Mouse (Mus musculus): ENCODE measurements at regions not wholly inside any gene's neighbourhood (a gene's known extent, or its start where the extent isn't known, plus 50 kb on each side); places are given as distances from the start of the nearest gene placed in this dataset.
"Not testable (repeated sequence)": the region's sequence is repeated elsewhere in the genome, so short reads cannot be mapped to it uniquely, and the experiment has no call there.

GRCm38 (mm10) chr11:40540229-40540628 lies 154.8 kb downstream of the Mat2b start:
- DNase-seq, result no peak
- intact Hi-C loops (cut with DNase I; ENCODE audit: low total_unique reads), result no loop called here

DNA sequence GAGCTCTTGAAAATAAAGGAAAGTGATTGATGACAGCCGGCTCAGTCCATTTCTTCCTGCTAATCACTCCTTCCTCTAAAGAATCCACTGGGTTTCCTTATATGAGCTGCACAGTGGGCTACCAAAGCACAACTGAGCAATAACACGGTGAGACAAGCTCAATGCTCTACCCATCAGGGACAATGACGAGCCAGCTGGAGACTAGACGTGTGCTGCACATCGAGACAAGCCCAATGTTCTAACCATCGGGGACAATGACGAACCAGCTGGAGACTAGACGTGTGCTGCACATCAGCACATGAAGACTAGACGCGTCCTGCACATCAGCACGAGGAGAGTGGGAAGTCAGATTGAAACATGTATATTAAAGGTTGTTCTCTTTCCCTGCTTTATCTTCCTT lies 155.2 kb downstream of the Mat2b start:
- no peak for DNase-seq
- intact Hi-C loops (cut with DNase I; ENCODE audit: low total_unique reads), result no loop called here

DNA sequence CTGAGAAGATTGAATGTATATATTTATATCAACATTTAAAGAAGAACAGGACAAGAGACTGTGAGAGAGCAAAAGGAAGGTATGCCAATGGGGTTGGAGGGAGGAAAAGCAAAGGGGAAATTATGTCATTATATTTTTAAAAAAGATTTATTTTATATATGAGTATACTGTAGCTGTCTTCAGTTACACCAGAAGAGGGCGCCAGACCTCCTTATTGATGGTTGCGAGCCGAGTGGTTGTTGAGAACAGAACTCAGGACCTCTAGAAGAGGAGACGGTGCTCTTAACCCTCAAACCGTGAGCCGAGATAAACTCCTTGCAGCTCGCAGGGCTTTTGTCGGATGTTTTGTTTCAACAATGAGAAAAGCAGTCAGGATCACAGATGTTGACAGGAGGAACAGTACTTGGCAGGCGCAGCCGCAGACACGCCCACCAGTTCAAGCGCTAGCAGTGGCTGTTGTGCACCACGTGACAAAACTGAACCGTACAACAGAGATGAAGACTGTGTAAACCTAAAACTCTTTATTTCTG lies 158.7 kb downstream of the Mat2b start:
- intact Hi-C loops (cut with DNase I; ENCODE audit: low total_unique reads), result no loop called here
- DNase-seq, result no peak

DNA sequence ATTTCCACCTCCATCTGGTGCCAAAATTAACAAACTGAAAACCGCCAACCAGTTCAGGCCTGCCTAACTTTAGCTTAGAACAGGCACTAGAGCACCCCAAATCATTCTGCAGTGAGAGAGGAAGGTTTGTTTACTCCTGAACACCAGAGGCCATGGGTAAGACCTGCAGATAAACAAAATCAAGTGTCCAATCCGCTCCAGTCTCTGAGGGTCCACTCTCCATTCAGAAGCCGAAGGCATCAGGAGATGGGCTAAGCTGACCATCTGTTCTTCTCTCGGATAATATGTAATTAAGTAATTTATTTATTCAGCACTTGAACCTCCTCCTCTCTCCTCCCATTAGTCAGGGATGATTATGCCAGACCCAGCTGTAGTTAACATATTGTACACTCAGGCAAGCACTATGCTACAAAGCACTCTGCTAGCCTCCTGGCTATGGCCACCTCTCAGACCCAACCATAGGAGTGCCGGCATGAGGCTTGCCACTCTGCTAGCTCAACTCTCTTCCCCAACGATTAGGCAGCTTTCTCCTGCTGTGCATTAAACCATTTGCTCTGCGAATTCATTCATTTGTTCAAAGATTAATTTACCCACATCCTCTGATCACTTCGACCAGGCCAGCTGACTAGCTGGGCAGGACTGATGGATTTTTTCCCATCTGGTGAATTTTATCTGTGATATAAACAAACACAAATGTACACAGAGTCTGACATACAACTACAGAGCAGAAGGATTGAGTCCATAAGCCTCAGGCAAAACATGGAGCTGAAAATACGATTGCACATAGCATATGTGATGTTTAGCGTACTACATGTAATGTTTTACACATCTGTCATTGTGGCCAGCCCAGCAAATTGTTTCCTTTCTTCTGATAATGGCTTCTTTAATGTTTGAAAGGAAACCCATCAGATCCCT lies 184.4 kb downstream of the Mat2b start:
- no peak for DNase-seq
- intact Hi-C loops (cut with DNase I; ENCODE audit: low total_unique reads), result no loop called here

- intact Hi-C loops (cut with DNase I; ENCODE audit: low total_unique reads), result no loop called here
- no peak for DNase-seq
These were observed 203.4 kb downstream of the Mat2b start for GRCm38 (mm10) chr11:40491599-40491998.

DNA sequence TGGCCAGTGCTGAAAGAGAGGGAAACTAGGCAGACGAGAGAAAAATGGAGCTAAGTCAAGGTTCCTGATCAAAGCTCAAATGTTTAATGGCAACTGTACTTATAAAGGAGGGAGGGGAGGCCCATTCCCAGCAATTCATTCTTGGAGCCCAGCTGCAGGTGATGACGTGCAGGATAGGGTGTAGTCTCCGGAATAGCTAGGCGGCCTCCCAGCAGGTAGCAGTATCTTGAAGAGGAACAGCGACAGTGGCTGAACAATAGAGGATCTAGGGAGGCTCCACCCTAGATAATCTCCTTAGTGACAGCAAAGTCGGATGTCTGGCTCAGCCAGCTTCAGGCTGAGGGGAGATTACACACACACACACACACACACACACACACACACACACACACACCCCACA lies 216.8 kb downstream of the Mat2b start:
- DNase-seq; intact Hi-C loops (cut with DNase I; ENCODE audit: low total_unique reads): not testable (repeated sequence)

DNA sequence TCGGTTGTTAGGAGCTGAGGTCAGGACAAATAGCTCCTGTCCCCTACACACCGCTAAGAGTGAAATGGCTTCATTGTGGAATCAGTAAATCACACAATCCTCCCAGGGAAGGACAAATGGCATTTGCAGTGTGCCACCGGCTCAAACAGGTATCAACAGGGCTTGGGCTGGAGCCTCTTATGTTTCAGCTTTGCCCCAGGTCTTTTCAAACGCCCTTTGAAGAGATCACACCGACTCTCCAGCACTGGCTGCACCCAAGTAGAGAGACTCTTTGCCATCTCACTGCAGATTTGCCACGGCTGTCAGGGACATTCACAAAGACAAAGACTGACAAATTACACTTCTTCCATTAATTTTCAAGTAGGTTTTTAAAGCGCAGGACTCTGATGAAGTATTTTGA lies 217.7 kb downstream of the Mat2b start:
- no peak for DNase-seq
- intact Hi-C loops (cut with DNase I; ENCODE audit: low total_unique reads), result no loop called here

GRCm38 (mm10) chr11:40469080-40469705 lies 225.8 kb downstream of the Mat2b start:
- no peak for DNase-seq
- intact Hi-C loops (cut with DNase I; ENCODE audit: low total_unique reads), result no loop called here

- intact Hi-C loops (cut with DNase I; ENCODE audit: low total_unique reads), result no loop called here
- DNase-seq, result no peak
These were observed 238.4 kb downstream of the Mat2b start for GRCm38 (mm10) chr11:40456571-40456970.

DNA sequence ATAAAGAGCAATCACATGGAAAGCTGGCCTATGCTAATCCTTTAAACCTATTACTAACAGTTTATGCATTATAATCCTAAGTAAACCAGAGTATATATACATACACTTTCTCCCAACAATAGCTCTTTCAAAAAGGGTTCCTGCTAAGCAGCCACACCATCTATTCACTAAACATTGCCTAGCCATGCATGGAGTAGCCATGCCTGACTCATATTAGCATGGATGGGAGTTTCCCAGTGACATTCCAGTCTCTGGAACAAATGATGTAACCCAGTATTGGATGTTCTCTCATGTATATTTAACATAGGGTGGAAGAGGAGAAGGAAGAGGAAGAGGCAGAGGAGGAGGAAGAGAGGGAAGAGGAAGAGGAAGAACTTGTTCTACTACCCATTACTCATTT lies 240.0 kb downstream of the Mat2b start:
- DNase-seq; intact Hi-C loops (cut with DNase I; ENCODE audit: low total_unique reads): not testable (repeated sequence)

DNA sequence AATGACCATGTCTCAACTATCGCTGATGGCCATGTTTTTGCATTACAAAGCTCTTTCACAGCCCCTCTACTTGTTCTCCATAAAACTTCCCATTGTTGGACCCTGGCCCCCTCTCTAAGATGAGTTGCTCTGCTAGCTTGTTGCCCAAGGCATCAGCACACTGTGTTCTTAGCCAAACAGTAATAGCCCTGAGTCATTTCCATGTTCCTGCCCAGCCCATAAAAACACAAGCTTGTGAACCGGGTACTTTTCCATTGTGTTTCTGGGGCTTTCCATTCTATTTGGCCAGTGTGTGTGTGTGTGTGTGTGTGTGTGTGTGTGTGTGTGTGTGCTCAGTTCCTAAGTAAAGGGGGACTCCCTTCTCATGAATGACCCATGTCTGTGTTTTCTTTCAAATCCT lies 248.2 kb downstream of the Mat2b start:
- intact Hi-C loops (cut with DNase I; ENCODE audit: low total_unique reads), result no loop called here
- no peak for DNase-seq

- intact Hi-C loops (cut with DNase I; ENCODE audit: low total_unique reads), result no loop called here
These were observed 261.0 kb downstream of the Mat2b start for GRCm38 (mm10) chr11:40434002-40434401.

GRCm38 (mm10) chr11:40428858-40429257 lies 266.1 kb downstream of the Mat2b start:
- DNase-seq, result no peak
- intact Hi-C loops (cut with DNase I; ENCODE audit: low total_unique reads), result no loop called here

More at GRCm38 (mm10) chr11:40434002-40434401, 261.0 kb downstream of the Mat2b start:
- DNase-seq, result no peak

GRCm38 (mm10) chr11:40424316-40424715 lies 270.7 kb downstream of the Mat2b start:
- DNase-seq, result no peak
- intact Hi-C loops (cut with DNase I; ENCODE audit: low total_unique reads), result no loop called here

- intact Hi-C loops (cut with DNase I; ENCODE audit: low total_unique reads), result no loop called here
- no peak for DNase-seq
These were observed 287.4 kb downstream of the Mat2b start for GRCm38 (mm10) chr11:40407571-40407970.

DNA sequence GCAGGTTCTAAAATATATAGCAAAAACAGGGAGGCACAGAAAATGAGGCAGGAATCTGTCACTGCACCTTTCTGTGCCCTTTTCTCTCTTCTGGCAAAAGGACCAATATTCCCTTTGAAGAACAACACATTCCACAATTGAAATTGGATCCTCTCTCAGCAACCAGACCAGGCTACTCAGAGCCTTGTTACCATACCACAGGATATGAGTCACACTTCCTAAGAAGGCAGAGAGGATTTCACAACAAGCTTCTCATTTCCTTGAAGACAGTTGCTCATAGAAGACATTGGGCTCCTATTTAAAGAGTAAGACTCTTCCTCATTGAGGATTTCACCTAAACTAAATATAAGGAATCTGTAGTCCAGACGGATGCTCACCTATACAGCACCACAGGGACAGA lies 292.8 kb downstream of the Mat2b start:
- no peak for DNase-seq
- intact Hi-C loops (cut with DNase I; ENCODE audit: low total_unique reads), result no loop called here

GRCm38 (mm10) chr11:40397453-40398104 lies 297.4 kb downstream of the Mat2b start:
- DNase-seq, result no peak
- intact Hi-C loops (cut with DNase I; ENCODE audit: low total_unique reads), result no loop called here

DNA sequence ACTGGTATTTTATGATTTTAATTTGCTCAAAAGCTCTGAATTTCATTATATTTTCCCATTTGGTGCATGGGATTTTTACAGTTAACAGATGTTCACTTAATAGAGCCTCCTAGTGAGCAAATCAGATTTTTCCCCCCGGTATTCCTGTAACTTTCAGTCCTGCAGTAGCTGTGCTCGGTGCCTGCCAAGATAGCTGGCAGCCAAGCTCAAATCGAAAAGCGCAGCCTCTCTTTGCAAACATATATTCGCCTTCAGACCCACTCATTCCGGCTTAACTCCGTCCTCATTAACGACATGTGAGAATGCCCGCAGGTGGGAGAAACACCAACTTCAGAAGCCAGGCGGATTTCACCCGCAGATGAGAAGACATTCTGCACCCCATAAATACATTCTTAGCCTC lies 299.7 kb downstream of the Mat2b start:
- DNase-seq, result no peak
- intact Hi-C loops (cut with DNase I; ENCODE audit: low total_unique reads), result no loop called here

GRCm38 (mm10) chr11:40394864-40395266 lies 300.1 kb downstream of the Mat2b start:
- intact Hi-C loops (cut with DNase I; ENCODE audit: low total_unique reads), result no loop called here
- no peak for DNase-seq

GRCm38 (mm10) chr11:40394283-40394758 lies 300.7 kb downstream of the Mat2b start:
- intact Hi-C loops (cut with DNase I; ENCODE audit: low total_unique reads), result no loop called here
- DNase-seq, result no peak

All from gastrocnemius, postnatal 14 days (tissue).